12 mouse cellular contexts compared by ENCODE assay signal in genomic region chr2:84389075-84389474, GRCm38 (mm10).
"Had no signal": no experiment of that assay in that cellular context is flagged by ENCODE, and none has a peak within 500 bp of the region (broad histone marks: within the 10 kb centered on the region; RNA-seq: fewer than 3 reads in every experiment).

No protein-coding gene starts in this region.

- DNase-seq: kidney, adult 8-10 months; kidney, postnatal 10 days; kidney, postnatal 36 days; layer of hippocampus, postnatal 36 days; lung, postnatal 14 days; lung, postnatal 4 days; midbrain, embryonic 14.5 days; thymus, postnatal 36 days had no signal

- H3K4me2 ChIP-seq: kidney, embryonic 15.5 days; liver, embryonic 11.5 days; midbrain, embryonic 11.5 days had no signal

- H3K9ac ChIP-seq: kidney, embryonic 15.5 days had no signal

- H3K9me3 ChIP-seq: kidney, embryonic 15.5 days had no signal

- H3K36me3 ChIP-seq: kidney, embryonic 15.5 days had no signal

- H3K27me3 ChIP-seq: kidney, embryonic 15.5 days had no signal

- H3K4me3 ChIP-seq: kidney, embryonic 15.5 days; left cerebral cortex, adult 2 months had no signal

- H3K27ac ChIP-seq: kidney, embryonic 15.5 days; left cerebral cortex, adult 2 months had no signal
